Mouse (Mus musculus): ENCODE data around the gene Prom2. TPM values are rescaled to one million over a fixed set of nuclear protein-coding genes. Genes with fewer than 3 reads are reported as not detected.
A peak's percentile ranks its signal among the peaks of the same experiment; 100 is the strongest.

The Prom2 gene
- total RNA-seq (2014; fragmentation: Nextera tagmentation), result not detected in 2 replicates
- not detected in 2 replicates for total RNA-seq (2017)

DNA sequence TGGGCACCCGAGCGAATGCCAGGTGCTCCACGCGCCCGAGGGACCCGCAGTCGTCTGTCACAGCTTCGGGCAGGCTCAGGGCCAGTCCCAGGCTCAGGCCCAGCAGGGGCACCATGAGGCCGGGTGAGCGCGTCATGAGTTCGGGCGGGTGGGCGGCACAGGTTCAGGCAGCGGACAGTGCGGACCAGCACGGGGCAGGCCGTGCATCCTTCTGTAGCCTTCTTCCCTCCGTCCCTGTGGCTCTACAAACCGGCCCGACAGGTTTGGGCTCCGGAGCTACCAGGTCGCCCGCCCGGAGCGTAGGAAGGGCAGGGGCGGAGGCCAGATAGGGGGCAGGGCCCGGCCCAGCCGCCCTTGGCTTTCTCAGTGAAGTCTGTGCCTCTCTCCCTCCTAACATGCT is at the start of gene Prom2:
Gene Prom2 (minus strand): TSS at position 283 of the 400 bp plus-strand sequence.
- no peak for ATAC-seq (replicated peaks; ENCODE audit: poor library complexity, severe bottlenecking)

- no peak for ATAC-seq (replicated peaks; ENCODE audit: poor library complexity, severe bottlenecking)
These were observed 49.6 kb upstream of the Prom2 start for GRCm38 (mm10) chr2:127590840-127591239.

- no peak for ATAC-seq (replicated peaks; ENCODE audit: poor library complexity, severe bottlenecking)
These were observed 48.9 kb upstream of the Prom2 start for GRCm38 (mm10) chr2:127590204-127590603.

DNA sequence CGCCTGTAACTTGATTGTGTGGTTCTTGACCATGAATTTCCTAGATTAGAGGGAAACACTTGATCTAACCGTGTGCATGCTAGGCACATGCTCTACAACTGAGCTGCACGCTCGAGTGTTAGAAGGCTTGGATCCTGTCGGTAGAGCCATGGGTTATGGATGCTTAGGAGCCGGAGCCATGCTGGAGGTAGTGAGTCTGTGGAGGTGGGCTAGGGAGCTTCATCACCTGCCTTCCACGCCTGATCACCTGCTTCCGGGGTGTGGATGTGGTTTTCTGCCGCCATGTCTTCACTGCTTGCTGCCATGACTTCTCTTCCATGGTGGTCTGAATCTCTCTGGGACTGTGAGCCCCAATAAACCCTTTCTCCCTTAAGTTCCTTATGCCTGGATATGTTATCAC is 47.6 kb upstream of the Prom2 start:
- ATAC-seq (replicated peaks; ENCODE audit: poor library complexity, severe bottlenecking), result no peak

DNA sequence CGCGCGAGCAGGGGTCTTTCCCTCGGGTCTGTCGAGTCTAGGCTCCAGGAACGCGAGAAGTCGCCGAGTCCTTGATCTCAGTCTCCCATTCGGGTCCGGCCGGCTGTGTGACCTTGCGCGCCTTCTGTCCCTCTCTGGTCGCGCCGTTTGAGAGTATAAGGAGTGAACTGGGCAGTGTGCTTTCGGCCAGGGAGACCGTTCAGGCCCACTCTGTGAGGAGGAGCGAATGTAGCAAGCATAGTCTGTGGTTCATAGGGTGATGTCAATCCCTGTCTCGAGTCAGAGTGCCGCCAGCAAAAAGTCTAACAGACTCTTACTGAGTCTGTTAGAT is 46.2 kb upstream of the Prom2 start:
- ATAC-seq (replicated peaks; ENCODE audit: poor library complexity, severe bottlenecking), result 0 out of 2 replicates have a peak, but pooled peaks have one; percentile 1

- ATAC-seq (replicated peaks; ENCODE audit: poor library complexity, severe bottlenecking), result peak; percentile 61
These were observed 45.6 kb upstream of the Prom2 start, which contains the start of the genes Zfp661 and Mrps5 for GRCm38 (mm10) chr2:127586694-127587513. Gene Zfp661 (minus strand): TSS chr2:127587094. Gene Mrps5 (plus strand): TSS chr2:127587222.

DNA sequence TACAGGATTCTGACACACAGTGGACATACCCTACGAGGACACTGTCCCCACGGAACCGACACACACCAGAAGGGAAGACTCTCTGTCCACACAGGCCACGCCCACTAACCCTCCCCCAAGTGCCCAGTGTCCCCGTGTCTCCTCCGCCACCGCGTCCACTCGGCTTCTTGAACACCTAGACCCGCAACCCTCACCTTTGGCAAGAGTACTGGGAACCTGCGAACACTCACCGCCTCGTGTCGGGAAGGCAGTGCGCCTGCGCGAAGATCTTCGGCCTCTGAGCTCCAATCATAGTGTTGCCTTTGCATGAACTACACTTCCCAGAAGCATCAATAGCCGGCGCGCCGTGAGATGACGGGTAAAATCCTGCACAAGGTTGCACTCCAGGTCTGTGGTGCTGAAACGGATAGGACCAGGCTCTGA is 43.2 kb upstream of the Prom2 start:
- peak; percentile 87 for ATAC-seq (replicated peaks; ENCODE audit: poor library complexity, severe bottlenecking)

DNA sequence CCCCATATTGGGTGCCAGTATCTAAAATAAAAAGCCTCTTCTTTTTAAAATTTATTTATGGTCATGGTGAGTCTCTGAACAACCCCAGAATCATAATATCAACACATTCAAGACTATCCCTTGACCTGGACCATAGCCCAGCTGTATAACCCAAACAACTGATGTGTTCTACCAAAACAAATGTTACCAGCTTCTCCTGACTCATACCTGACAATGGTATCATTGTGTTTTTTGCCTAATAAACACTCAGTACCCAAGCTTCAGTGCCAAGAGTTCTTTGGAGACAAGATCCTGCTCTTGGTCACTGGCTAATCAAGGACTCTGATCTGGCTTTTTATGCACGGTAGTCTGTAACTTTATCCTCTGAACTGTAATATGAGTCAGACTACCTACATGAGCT is 32.1 kb upstream of the Prom2 start:
- ATAC-seq (replicated peaks; ENCODE audit: poor library complexity, severe bottlenecking), result no peak

GRCm38 (mm10) chr2:127559070-127559966 is 18.1 kb upstream of the Prom2 start:
- ATAC-seq (replicated peaks; ENCODE audit: poor library complexity, severe bottlenecking), result peak; percentile 100

GRCm38 (mm10) chr2:127551078-127551477 is 9.8 kb upstream of the Prom2 start:
- peak; percentile 59; the same call in 1 of the 2 replicates for ATAC-seq (replicated peaks; ENCODE audit: poor library complexity, severe bottlenecking)

- no peak for ATAC-seq (replicated peaks; ENCODE audit: poor library complexity, severe bottlenecking)
These were observed 9.2 kb upstream of the Prom2 start for GRCm38 (mm10) chr2:127550446-127550845.

DNA sequence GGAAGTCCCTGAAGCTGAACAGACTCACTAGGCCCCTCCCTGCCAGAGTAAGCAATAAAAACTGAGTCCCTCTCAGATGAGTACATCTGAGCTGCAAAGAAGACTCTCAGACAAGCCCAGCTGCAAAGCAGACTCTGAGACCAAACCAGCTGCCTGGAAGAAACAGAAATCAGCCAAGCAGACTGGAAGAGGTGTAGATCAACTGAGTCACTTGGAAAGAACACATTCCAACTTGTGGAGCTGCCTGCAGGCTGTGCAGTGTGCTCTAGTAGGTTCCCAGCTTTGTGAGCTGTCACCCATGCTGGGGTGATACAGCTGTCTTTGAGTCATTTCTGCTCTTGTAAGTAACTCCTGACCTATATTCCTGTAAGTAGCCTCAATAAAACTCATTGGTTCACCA is 8.4 kb upstream of the Prom2 start:
- ATAC-seq (replicated peaks; ENCODE audit: poor library complexity, severe bottlenecking), result no peak

DNA sequence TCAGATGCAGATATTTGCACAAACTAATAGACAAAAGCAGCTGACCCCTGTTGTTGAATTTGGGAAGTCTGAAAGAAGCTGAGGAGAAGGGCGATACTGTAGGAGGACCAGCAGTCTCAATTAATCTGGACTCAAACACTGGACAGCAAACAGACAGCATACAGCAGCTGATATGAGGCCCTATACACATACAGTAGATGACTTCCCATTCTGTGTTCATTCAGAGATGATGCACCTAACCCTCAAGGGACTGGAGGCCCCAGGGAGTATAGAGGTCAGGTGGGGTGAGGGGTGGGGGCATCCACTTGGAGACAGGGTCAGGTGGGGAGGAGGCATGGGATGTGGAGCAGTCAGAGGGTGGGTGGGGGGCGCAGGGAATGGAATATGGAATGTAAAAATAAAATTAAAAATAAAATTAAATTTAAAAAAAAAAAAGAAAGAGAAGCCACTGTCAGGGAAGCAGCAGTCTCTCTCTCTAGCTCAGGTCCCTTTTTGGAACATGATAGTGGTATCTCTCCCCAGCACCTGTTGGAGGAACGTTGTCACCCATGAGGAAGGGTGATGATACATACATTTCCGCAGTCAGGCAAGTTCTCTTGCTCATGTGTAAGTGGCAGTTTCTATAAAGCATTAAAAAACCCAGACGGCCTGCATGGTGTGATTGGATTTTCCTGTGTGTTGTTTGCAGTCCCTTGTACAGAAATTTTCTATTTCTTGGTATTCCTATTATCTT is 7.2 kb upstream of the Prom2 start:
- ATAC-seq (replicated peaks; ENCODE audit: poor library complexity, severe bottlenecking), result no peak

DNA sequence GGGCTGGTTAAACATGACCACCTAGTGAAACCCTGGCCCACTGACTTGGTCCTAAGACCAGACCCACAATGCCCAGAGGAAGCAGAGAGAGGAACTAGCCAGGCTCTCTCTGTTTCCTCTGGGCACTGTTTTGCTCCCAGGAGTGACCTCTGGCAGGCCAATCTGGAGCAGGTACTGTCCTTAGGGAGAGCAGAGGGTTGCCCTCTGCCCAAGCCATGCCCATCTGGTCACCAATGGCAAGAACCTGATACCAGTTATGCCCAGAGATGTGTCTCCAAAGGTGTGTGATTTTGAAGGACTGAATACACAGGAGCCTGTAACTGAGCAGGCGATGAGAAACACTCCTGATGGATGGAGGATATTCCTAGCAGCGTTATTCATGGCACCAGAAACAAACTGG is 430 bp upstream of the Prom2 start:
- ATAC-seq (replicated peaks; ENCODE audit: poor library complexity, severe bottlenecking), result no peak

DNA sequence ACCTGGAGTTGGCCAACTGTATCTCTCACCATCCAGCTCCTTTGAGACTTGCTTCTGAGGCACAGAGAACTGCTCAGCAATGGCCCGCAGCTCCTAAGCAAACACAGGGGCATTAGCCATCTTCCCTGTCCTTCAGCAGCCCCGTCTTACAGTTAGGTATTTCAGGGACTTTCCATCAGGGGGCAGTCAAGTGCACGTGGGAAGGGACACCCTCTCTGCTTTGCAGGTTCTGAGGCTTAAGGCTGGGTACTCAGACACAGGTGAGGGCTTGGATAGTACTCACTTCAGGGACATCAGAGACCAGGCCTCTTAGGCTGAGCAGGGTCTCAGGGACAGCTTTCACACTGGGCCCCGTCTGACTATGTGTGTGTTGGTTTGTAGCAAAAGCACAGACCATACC is 1.8 kb downstream of the Prom2 start:
- ATAC-seq (replicated peaks; ENCODE audit: poor library complexity, severe bottlenecking), result no peak; the same call in 1 of the 2 replicates

GRCm38 (mm10) chr2:127537548-127537947 is 3.7 kb downstream of the Prom2 start:
- ATAC-seq (replicated peaks; ENCODE audit: poor library complexity, severe bottlenecking), result no peak

GRCm38 (mm10) chr2:127535363-127535762 is 5.9 kb downstream of the Prom2 start:
- ATAC-seq (replicated peaks; ENCODE audit: poor library complexity, severe bottlenecking), result no peak

- peak; percentile 78 for ATAC-seq (replicated peaks; ENCODE audit: poor library complexity, severe bottlenecking)
These were observed 8.9 kb downstream of the Prom2 start for GRCm38 (mm10) chr2:127532379-127532778.

DNA sequence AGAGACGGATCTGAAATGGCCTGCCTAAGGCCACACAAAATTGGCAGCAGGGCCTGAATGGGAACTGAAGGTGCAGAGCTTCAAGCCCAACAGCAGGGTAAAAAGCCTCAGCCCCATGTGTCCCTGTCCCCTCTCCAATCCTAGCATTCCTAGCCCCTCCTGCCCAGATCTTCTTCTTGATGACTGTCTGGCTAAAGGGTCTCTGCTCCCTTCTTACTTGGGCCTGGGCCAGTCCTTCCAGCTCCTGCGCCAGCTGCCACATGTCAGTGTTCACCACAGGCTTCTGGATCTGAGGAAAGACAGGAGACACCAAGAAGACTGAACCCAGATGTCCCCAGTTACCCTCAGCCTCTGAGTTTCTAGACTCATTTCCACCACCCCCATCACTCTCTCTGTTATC is 9.7 kb downstream of the Prom2 start:
- no peak for ATAC-seq (replicated peaks; ENCODE audit: poor library complexity, severe bottlenecking)

DNA sequence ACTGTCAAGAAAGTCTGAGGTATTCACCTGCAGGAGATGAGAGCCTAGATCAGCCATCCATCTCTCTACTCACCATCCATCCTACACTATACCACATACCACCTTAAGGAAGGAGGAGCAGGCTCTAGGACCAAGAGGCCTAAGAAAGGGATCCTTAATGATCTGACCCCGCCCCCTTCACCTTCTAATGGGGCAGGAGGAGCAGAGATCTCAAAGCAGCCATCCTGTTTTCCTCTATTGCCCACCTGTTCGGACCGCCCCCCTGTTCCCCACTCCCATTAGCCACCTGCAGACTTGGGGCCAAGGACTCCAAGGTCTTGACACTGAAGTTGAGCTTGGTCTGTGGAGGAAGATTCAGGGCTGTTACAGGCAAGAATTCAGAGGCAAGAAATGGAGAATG is 10.8 kb downstream of the Prom2 start:
- no peak for ATAC-seq (replicated peaks; ENCODE audit: poor library complexity, severe bottlenecking)
